Mouse (Mus musculus) adrenal gland, adult 2 months (tissue): Measurements from ENCODE around the gene Tmc2. TPM values are rescaled to one million over a fixed set of nuclear protein-coding genes. Genes with fewer than 3 reads are reported as not detected.
A peak's percentile ranks its signal among the peaks of the same experiment; 100 is the strongest.

ENCODE experiments used
- DNase-seq: peaks from one replicate; pipeline ENCODE4 v3.0.0; 2021
- polyA plus RNA-seq: library from polyadenylated mRNA; depleted of rRNA; stranded (reverse); fragments of >200 nt; gene quantifications from 2 replicates; pipeline ENCODE4 v1.2.3, GENCODE M21; 2012
- total RNA-seq, 2 experiments: library from RNA; stranded (reverse); gene quantifications; 2 replicates each; pipeline ENCODE4 v1.2.3; 2021

The Tmc2 gene
- total and polyA plus RNA-seq, 3 experiments: not detected

- DNase-seq: no peak
Measured at GRCm38 (mm10) chr2:130256762-130257161, 61.8 kb downstream of the Tmc2 start.

GRCm38 (mm10) chr2:130260822-130261221 lies 65.8 kb downstream of the Tmc2 start:
- no peak for DNase-seq

- no peak for DNase-seq
Measured at GRCm38 (mm10) chr2:130261914-130262313, 66.9 kb downstream of the Tmc2 start.

- DNase-seq: no peak
Measured at GRCm38 (mm10) chr2:130262398-130262797, 67.4 kb downstream of the Tmc2 start.

GRCm38 (mm10) chr2:130265520-130265919 lies 70.5 kb downstream of the Tmc2 start:
- no peak for DNase-seq

GRCm38 (mm10) chr2:130268074-130268473 lies 73.1 kb downstream of the Tmc2 start:
- no peak for DNase-seq

GRCm38 (mm10) chr2:130273732-130274131 lies 78.7 kb downstream of the Tmc2 start:
- DNase-seq: no peak

- DNase-seq: peak; percentile 99
Measured at GRCm38 (mm10) chr2:130274149-130274861, 79.3 kb downstream of the Tmc2 start, which contains the start of gene Nop56. TSS of gene Nop56 (plus strand) at chr2:130274430.

GRCm38 (mm10) chr2:130274862-130275261 lies 79.9 kb downstream of the Tmc2 start:
- DNase-seq: peak; percentile 16

GRCm38 (mm10) chr2:130275649-130276048 lies 80.7 kb downstream of the Tmc2 start:
- DNase-seq: peak; percentile 58

GRCm38 (mm10) chr2:130279600-130280091 lies 84.7 kb downstream of the Tmc2 start:
- no peak for DNase-seq

GRCm38 (mm10) chr2:130280224-130280623 lies 85.2 kb downstream of the Tmc2 start:
- DNase-seq: no peak

GRCm38 (mm10) chr2:130280818-130281217 lies 85.8 kb downstream of the Tmc2 start:
- no peak for DNase-seq

GRCm38 (mm10) chr2:130283854-130284654 lies 89.1 kb downstream of the Tmc2 start, which contains the start of gene Idh3b:
TSS of gene Idh3b (minus strand) at chr2:130284547.
- DNase-seq: peak; percentile 94

- no peak for DNase-seq
Measured at GRCm38 (mm10) chr2:130289086-130289485, 94.1 kb downstream of the Tmc2 start.

GRCm38 (mm10) chr2:130291434-130291833 lies 96.4 kb downstream of the Tmc2 start:
- peak; percentile 72 for DNase-seq

- no peak for DNase-seq
Measured at GRCm38 (mm10) chr2:130293009-130293408, 98.0 kb downstream of the Tmc2 start.

- no peak for DNase-seq
Measured at GRCm38 (mm10) chr2:130293486-130293885, 98.5 kb downstream of the Tmc2 start.

- DNase-seq: peak; percentile 29
Measured at GRCm38 (mm10) chr2:130294218-130294935, 99.4 kb downstream of the Tmc2 start.

- peak; percentile 75 for DNase-seq
Measured at GRCm38 (mm10) chr2:130294936-130295277, 99.9 kb downstream of the Tmc2 start, which contains the start of gene Ebf4. TSS of gene Ebf4 (plus strand) at chr2:130295169.

- peak; percentile 74 for DNase-seq
Measured at GRCm38 (mm10) chr2:130295331-130296133, 100.5 kb downstream of the Tmc2 start.
